Mouse (Mus musculus): ENCODE results near the gene Olfr1510. TPM values are rescaled to one million over a fixed set of nuclear protein-coding genes. Genes with fewer than 3 reads are reported as not detected.

Gene Olfr1510
- polyA plus RNA-seq, 1 experiment from 2014 or later, result not detected

- WGBS, result 89% methylated on average over 3 of the region's 3 CpGs
- no peak for ATAC-seq
Observed at GRCm38 (mm10) chr14:52368741-52369140, 45.4 kb downstream of the Olfr1510 start.

More at GRCm38 (mm10) chr14:52368741-52369140, 45.4 kb downstream of the Olfr1510 start:
- Histone ChIP-seq H3K9me3 (replicated peaks; ENCODE audit: control insufficient read depth, low read length, poor library complexity, severe bottlenecking) (no peaks in the 10 kb centered on the region), H3K9ac (ENCODE audit: low read depth, low read length) (no peak overlapping the region), H3K4me2 (ENCODE audit: low read length) (no peak overlapping the region), H3K36me3 (ENCODE audit: control insufficient read depth, insufficient read depth, low read length) (no peaks in the 10 kb centered on the region), H3K27ac (ENCODE audit: low read length) (no peak overlapping the region), H3K4me1 (ENCODE audit: control insufficient read depth, insufficient read depth, low read length) (no peaks in the 10 kb centered on the region), H3K27me3 (ENCODE audit: control insufficient read depth, insufficient read depth, low read depth, low read length) (no peaks in the 10 kb centered on the region), H3K4me3 (ENCODE audit: low read depth, low read length) (no peak overlapping the region)

Other genes starting within 250 kb of the Olfr1510 start
- gene Supt16, start 217.0 kb downstream of the Olfr1510 start, polyA plus RNA-seq (2015; fragmentation: Nextera tagmentation; extraction: Ambion mirVana), result 38.0 and 46.6 TPM in 2 replicates
- gene Chd8, start 156.6 kb downstream of the Olfr1510 start, polyA plus RNA-seq (2015; fragmentation: Nextera tagmentation; extraction: Ambion mirVana), result 43.1 and 45.5 TPM in 2 replicates
- 51.8 and 55.6 TPM in 2 replicates for gene Tox4, start 135.2 kb downstream of the Olfr1510 start, polyA plus RNA-seq (2015; fragmentation: Nextera tagmentation; extraction: Ambion mirVana)
- 62.5 and 65.9 TPM in 2 replicates for gene Rab2b, start 134.8 kb downstream of the Olfr1510 start, polyA plus RNA-seq (2015; fragmentation: Nextera tagmentation; extraction: Ambion mirVana)
- gene Mettl3, start 109.2 kb downstream of the Olfr1510 start, polyA plus RNA-seq (2015; fragmentation: Nextera tagmentation; extraction: Ambion mirVana), result 46.9 and 48.1 TPM in 2 replicates
- 47.5 and 49.0 TPM in 2 replicates for gene Sall2, start 85.6 kb downstream of the Olfr1510 start, polyA plus RNA-seq (2015; fragmentation: Nextera tagmentation; extraction: Ambion mirVana)
- gene Olfr1513, start 58.0 kb downstream of the Olfr1510 start, polyA plus RNA-seq (2015; fragmentation: Nextera tagmentation; extraction: Ambion mirVana), result not detected in 2 replicates
- 0.11 TPM in 1 of 2 replicates, not detected in the other for gene Olfr1512, start 35.2 kb downstream of the Olfr1510 start, polyA plus RNA-seq (2015; fragmentation: Nextera tagmentation; extraction: Ambion mirVana)
- 0.16 and 0.51 TPM in 2 replicates for gene Olfr1511, start 17.0 kb downstream of the Olfr1510 start, polyA plus RNA-seq (2015; fragmentation: Nextera tagmentation; extraction: Ambion mirVana)
- not detected in 2 replicates for gene Olfr1509, start 28.6 kb upstream of the Olfr1510 start, polyA plus RNA-seq (2015; fragmentation: Nextera tagmentation; extraction: Ambion mirVana)
- not detected in 2 replicates for gene Olfr1508, start 53.1 kb upstream of the Olfr1510 start, polyA plus RNA-seq (2015; fragmentation: Nextera tagmentation; extraction: Ambion mirVana)
- gene Olfr1507, start 81.4 kb upstream of the Olfr1510 start, polyA plus RNA-seq (2015; fragmentation: Nextera tagmentation; extraction: Ambion mirVana), result 0.11 TPM in 1 of 2 replicates, not detected in the other